Mouse (Mus musculus): ENCODE measurements around the gene Inava. TPM values are rescaled to one million over a fixed set of nuclear protein-coding genes. Genes with fewer than 3 reads are reported as not detected.

The Inava gene
- polyA plus RNA-seq, 1 experiment from 2014 or later, result 1.3 TPM

GRCm38 (mm10) chr1:136190033-136190432 lies 44.0 kb downstream of the Inava start:
- Histone ChIP-seq H3K4me2 (no peak overlapping the region), H3K27ac (ENCODE audit: poor library complexity, severe bottlenecking) (no peak overlapping the region), H3K27me3 (replicated peaks) (no peaks in the 10 kb centered on the region), H3K4me1 (replicated peaks) (peaks cover 5% of the 10 kb centered on the region), H3K36me3 (no peaks in the 10 kb centered on the region), H3K4me3 (no peak overlapping the region), H3K9me3 (replicated peaks) (no peaks in the 10 kb centered on the region), H3K9ac (no peak overlapping the region)
- WGBS, result 80% methylated on average over 5 of the region's 5 CpGs
- ATAC-seq (ENCODE audit: insufficient number of reproducible peaks, low FRiP score), result no peak

GRCm38 (mm10) chr1:136179511-136180001 lies 54.5 kb downstream of the Inava start:
- no peak overlapping the region for H3K4me3 ChIP-seq
- 30% methylated on average over 2 of the region's 2 CpGs for WGBS
- H3K27ac ChIP-seq (ENCODE audit: poor library complexity, severe bottlenecking), result no peak overlapping the region
- H3K4me2 ChIP-seq, result no peak overlapping the region
- no peak overlapping the region for H3K9ac ChIP-seq
- no peak for ATAC-seq (ENCODE audit: insufficient number of reproducible peaks, low FRiP score)
- H3K9me3 ChIP-seq (replicated peaks), result no peaks in the 10 kb centered on the region
- H3K36me3 ChIP-seq, result peaks cover 7% of the 10 kb centered on the region; the same call in 1 of the 2 replicates
- H3K27me3 ChIP-seq (replicated peaks), result no peaks in the 10 kb centered on the region
- H3K4me1 ChIP-seq (replicated peaks), result 0 out of 2 replicates have a peak, but pooled peaks cover 13% of the 10 kb centered on the region

GRCm38 (mm10) chr1:136178741-136179140 lies 55.3 kb downstream of the Inava start:
- Histone ChIP-seq H3K27ac (ENCODE audit: poor library complexity, severe bottlenecking) (no peak overlapping the region), H3K4me2 (no peak overlapping the region), H3K9ac (no peak overlapping the region), H3K36me3 (peaks cover 7% of the 10 kb centered on the region; the same call in 1 of the 2 replicates), H3K27me3 (replicated peaks) (no peaks in the 10 kb centered on the region), H3K4me1 (replicated peaks) (peaks cover 14% of the 10 kb centered on the region), H3K9me3 (replicated peaks) (no peaks in the 10 kb centered on the region), H3K4me3 (no peak overlapping the region)
- WGBS, result 35% methylated on average over 6 of the region's 6 CpGs
- ATAC-seq (ENCODE audit: insufficient number of reproducible peaks, low FRiP score), result 0 out of 2 replicates have a peak, but pooled peaks have one; percentile 18

DNA sequence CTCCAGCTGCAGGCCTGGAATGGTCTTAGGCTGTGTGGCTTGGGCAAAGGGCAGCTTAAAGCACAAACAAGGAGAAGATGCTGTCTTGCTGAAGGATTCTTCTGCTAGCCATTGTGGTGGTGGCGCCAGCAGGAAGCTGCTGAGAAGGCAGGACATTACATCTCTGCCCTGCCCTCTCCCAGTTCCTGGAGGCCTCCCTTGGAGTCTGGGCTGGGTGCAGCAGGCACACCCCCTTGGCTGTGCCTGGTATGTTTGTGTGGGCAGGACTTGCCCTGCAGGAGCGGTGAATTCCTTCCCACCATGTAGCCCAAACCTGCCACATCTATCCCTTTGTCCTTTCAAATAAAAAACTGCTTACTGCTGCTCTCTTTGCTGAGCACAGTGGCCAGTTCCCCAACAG lies 57.0 kb downstream of the Inava start:
- 68% methylated on average over 2 of the region's 2 CpGs for WGBS
- Histone ChIP-seq H3K4me1 (replicated peaks) (peaks cover 29% of the 10 kb centered on the region), H3K36me3 (peaks cover 13% of the 10 kb centered on the region; the same call in 1 of the 2 replicates), H3K9ac (no peak overlapping the region), H3K4me2 (no peak overlapping the region), H3K9me3 (replicated peaks) (no peaks in the 10 kb centered on the region), H3K27me3 (replicated peaks) (0 out of 2 replicates have a peak, but pooled peaks cover 4% of the 10 kb centered on the region), H3K27ac (ENCODE audit: poor library complexity, severe bottlenecking) (no peak overlapping the region), H3K4me3 (no peak overlapping the region)
- no peak for ATAC-seq (ENCODE audit: insufficient number of reproducible peaks, low FRiP score)

DNA sequence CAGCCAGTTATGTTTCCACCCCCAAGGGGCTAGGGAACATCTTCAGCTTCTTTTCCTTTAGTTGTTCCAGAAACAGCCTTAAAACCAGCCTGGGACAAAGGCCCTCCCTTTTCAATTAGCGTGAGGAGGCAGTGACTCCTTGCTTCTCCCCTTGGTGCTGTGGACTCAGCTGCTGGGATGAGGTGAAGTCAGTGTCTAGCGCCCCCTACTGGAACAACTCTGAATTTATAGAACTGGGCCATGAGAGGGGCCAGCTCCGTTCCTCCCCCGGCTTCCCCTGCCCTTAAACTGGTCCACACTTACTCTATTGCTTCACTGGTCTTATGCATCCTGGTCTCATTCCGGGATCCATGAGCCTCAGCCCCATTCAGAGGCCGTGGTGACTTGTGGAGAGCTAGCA lies 58.9 kb downstream of the Inava start:
- H3K4me3 ChIP-seq, result no peak overlapping the region
- WGBS, result 31% methylated on average over 6 of the region's 6 CpGs
- H3K9ac ChIP-seq, result no peak overlapping the region
- peaks cover 29% of the 10 kb centered on the region for H3K4me1 ChIP-seq (replicated peaks)
- ATAC-seq (ENCODE audit: insufficient number of reproducible peaks, low FRiP score), result no peak
- H3K4me2 ChIP-seq, result no peak overlapping the region
- no peaks in the 10 kb centered on the region for H3K9me3 ChIP-seq (replicated peaks)
- no peak overlapping the region for H3K27ac ChIP-seq (ENCODE audit: poor library complexity, severe bottlenecking)
- peaks cover 23% of the 10 kb centered on the region; the same call in 1 of the 2 replicates for H3K36me3 ChIP-seq
- H3K27me3 ChIP-seq (replicated peaks), result 0 out of 2 replicates have a peak, but pooled peaks cover 9% of the 10 kb centered on the region

DNA sequence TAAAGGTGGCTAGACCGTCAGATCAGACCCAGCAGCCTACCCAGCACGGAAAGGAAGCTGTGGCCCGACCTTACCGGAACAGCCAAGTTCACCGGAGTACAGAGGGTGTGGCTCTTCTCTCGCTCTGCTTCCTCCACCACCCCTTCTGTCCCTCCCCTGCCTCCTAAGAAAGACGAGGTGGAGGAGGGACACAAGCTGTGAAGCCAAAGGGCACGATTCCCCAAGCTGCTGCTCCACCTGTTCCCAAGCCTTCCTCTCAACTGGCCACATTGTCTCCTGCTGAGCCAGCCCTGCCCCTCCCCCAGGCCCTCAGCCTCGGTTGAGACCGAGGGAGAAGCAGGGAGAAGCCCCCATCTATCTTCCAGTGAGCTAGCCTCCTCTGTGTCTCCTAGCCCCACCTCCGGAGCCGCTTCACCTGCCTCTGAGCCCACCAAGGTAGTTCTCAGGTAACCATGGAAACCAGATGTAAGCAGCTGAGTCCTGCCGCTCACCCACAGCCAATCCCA lies 59.9 kb downstream of the Inava start:
- no peak overlapping the region for H3K4me3 ChIP-seq
- peaks cover 29% of the 10 kb centered on the region for H3K4me1 ChIP-seq (replicated peaks)
- H3K9me3 ChIP-seq (replicated peaks), result no peaks in the 10 kb centered on the region
- no peak overlapping the region for H3K9ac ChIP-seq
- H3K36me3 ChIP-seq, result peaks cover 23% of the 10 kb centered on the region; the same call in 1 of the 2 replicates
- WGBS, result 29% methylated on average over 13 of the region's 13 CpGs
- 0 out of 2 replicates have a peak, but pooled peaks cover 9% of the 10 kb centered on the region for H3K27me3 ChIP-seq (replicated peaks)
- no peak overlapping the region for H3K27ac ChIP-seq (ENCODE audit: poor library complexity, severe bottlenecking)
- H3K4me2 ChIP-seq, result 0 out of 2 replicates have a peak overlapping the region, but pooled peaks have one; percentile 2
- ATAC-seq (ENCODE audit: insufficient number of reproducible peaks, low FRiP score), result no peak

- no peak overlapping the region for H3K4me3 ChIP-seq
- H3K27me3 ChIP-seq (replicated peaks), result 0 out of 2 replicates have a peak, but pooled peaks cover 9% of the 10 kb centered on the region
- H3K4me2 ChIP-seq, result no peak overlapping the region
- no peaks in the 10 kb centered on the region for H3K9me3 ChIP-seq (replicated peaks)
- ATAC-seq (ENCODE audit: insufficient number of reproducible peaks, low FRiP score), result no peak
- no peak overlapping the region for H3K9ac ChIP-seq
- H3K4me1 ChIP-seq (replicated peaks), result peaks cover 22% of the 10 kb centered on the region
- no peak overlapping the region for H3K27ac ChIP-seq (ENCODE audit: poor library complexity, severe bottlenecking)
- WGBS, result 54% methylated on average over 12 of the region's 12 CpGs
- H3K36me3 ChIP-seq, result peaks cover 23% of the 10 kb centered on the region; the same call in 1 of the 2 replicates
These were observed 61.4 kb downstream of the Inava start for GRCm38 (mm10) chr1:136172696-136173095.

GRCm38 (mm10) chr1:136170109-136170508 lies 64.0 kb downstream of the Inava start:
- peak; percentile 56; the same call in 1 of the 2 replicates for ATAC-seq (ENCODE audit: insufficient number of reproducible peaks, low FRiP score)
- peaks cover 22% of the 10 kb centered on the region; the same call in 1 of the 2 replicates for H3K36me3 ChIP-seq
- H3K9ac ChIP-seq, result no peak overlapping the region
- no peaks in the 10 kb centered on the region for H3K9me3 ChIP-seq (replicated peaks)
- H3K4me2 ChIP-seq, result peak overlapping the region; percentile 27
- no peak overlapping the region for H3K4me3 ChIP-seq
- 0 out of 2 replicates have a peak, but pooled peaks cover 9% of the 10 kb centered on the region for H3K27me3 ChIP-seq (replicated peaks)
- H3K4me1 ChIP-seq (replicated peaks), result peaks cover 22% of the 10 kb centered on the region
- WGBS, result 9% methylated on average over 5 of the region's 5 CpGs
- H3K27ac ChIP-seq (ENCODE audit: poor library complexity, severe bottlenecking), result no peak overlapping the region

GRCm38 (mm10) chr1:136167657-136168056 lies 66.4 kb downstream of the Inava start:
- H3K4me1 ChIP-seq (replicated peaks), result peaks cover 5% of the 10 kb centered on the region; the same call in 1 of the 2 replicates
- H3K9ac ChIP-seq, result no peak overlapping the region
- H3K36me3 ChIP-seq, result peaks cover 36% of the 10 kb centered on the region
- H3K27ac ChIP-seq (ENCODE audit: poor library complexity, severe bottlenecking), result no peak overlapping the region
- no peak overlapping the region for H3K4me3 ChIP-seq
- WGBS, result 59% methylated on average over 8 of the region's 8 CpGs
- no peak overlapping the region for H3K4me2 ChIP-seq
- ATAC-seq (ENCODE audit: insufficient number of reproducible peaks, low FRiP score), result no peak
- H3K27me3 ChIP-seq (replicated peaks), result 0 out of 2 replicates have a peak, but pooled peaks cover 5% of the 10 kb centered on the region
- no peaks in the 10 kb centered on the region for H3K9me3 ChIP-seq (replicated peaks)

GRCm38 (mm10) chr1:136165436-136165835 lies 68.6 kb downstream of the Inava start:
- WGBS, result 64% methylated on average over 2 of the region's 2 CpGs
- peaks cover 29% of the 10 kb centered on the region for H3K36me3 ChIP-seq
- no peaks in the 10 kb centered on the region for H3K9me3 ChIP-seq (replicated peaks)
- H3K4me3 ChIP-seq, result no peak overlapping the region
- H3K27me3 ChIP-seq (replicated peaks), result no peaks in the 10 kb centered on the region
- H3K4me1 ChIP-seq (replicated peaks), result no peaks in the 10 kb centered on the region; the same call in 1 of the 2 replicates
- no peak overlapping the region for H3K27ac ChIP-seq (ENCODE audit: poor library complexity, severe bottlenecking)
- no peak overlapping the region for H3K9ac ChIP-seq
- ATAC-seq (ENCODE audit: insufficient number of reproducible peaks, low FRiP score), result no peak
- no peak overlapping the region for H3K4me2 ChIP-seq
